Mouse (Mus musculus) heart, postnatal 10 days (tissue): ENCODE measurements around the gene Inpp5e. TPM values are rescaled to one million over a fixed set of nuclear protein-coding genes. Genes with fewer than 3 reads are reported as not detected.

Experiments used
- DNase-seq, 2 experiments: peaks; one replicate each; pipeline ENCODE4 v3.0.0; 2021
- intact Hi-C: fragments of 180-260 bp; cut with DNase I; formaldehyde crosslinking; loops from one replicate; pipeline ENCODE4 v1.15.1; 2025
- total RNA-seq, 2 experiments: library from RNA; stranded (reverse); gene quantifications; 2 replicates each; pipeline ENCODE4 v1.2.3; 2021

Gene Inpp5e
- total RNA-seq, 2 experiments from 2014 or later: 15.3 to 17.1 TPM

- DNase-seq: no peak
- intact Hi-C loops: no loop called here
Observed at GRCm38 (mm10) chr2:26367911-26368310, 41.1 kb downstream of the Inpp5e start.

GRCm38 (mm10) chr2:26364738-26365465, 44.1 kb downstream of the Inpp5e start:
- intact Hi-C loops: no loop called here
- DNase-seq: peak; percentile 86 to 88

- intact Hi-C loops: no loop called here
- no peak for DNase-seq
Observed at GRCm38 (mm10) chr2:26363481-26363880, 45.5 kb downstream of the Inpp5e start.

GRCm38 (mm10) chr2:26362991-26363390, 46.0 kb downstream of the Inpp5e start:
- DNase-seq: no peak
- intact Hi-C loops: no loop called here

- intact Hi-C loops: no loop called here
- DNase-seq: peak in 1 of 2 experiments; percentile 25
Observed at GRCm38 (mm10) chr2:26360772-26361171, 48.2 kb downstream of the Inpp5e start, which contains the start of gene Card9. Gene Card9 (minus strand): TSS chr2:26360918.

- DNase-seq: peak in 1 of 2 experiments; percentile 72
- intact Hi-C loops: no loop called here
Observed at GRCm38 (mm10) chr2:26359983-26360382, 49.0 kb downstream of the Inpp5e start.

- peak in 1 of 2 experiments; percentile 11 for DNase-seq
- intact Hi-C loops: no loop called here
Observed at GRCm38 (mm10) chr2:26358667-26359320, 50.2 kb downstream of the Inpp5e start.

GRCm38 (mm10) chr2:26357484-26357883, 51.5 kb downstream of the Inpp5e start:
- DNase-seq: peak in 1 of 2 experiments; percentile 14
- intact Hi-C loops: no loop called here

GRCm38 (mm10) chr2:26356678-26357077, 52.3 kb downstream of the Inpp5e start:
- intact Hi-C loops: no loop called here
- peak in 1 of 2 experiments; percentile 6 for DNase-seq

GRCm38 (mm10) chr2:26356231-26356630, 52.8 kb downstream of the Inpp5e start:
- intact Hi-C loops: no loop called here
- DNase-seq: no peak

- no peak for DNase-seq
- intact Hi-C loops: loop anchor here (5.0 kb wide), 1 partner anchor 37 kb away; the partner anchor contains the start of gene Gpsm1
Observed at GRCm38 (mm10) chr2:26354401-26354800, 54.6 kb downstream of the Inpp5e start.

GRCm38 (mm10) chr2:26353066-26353980, 55.7 kb downstream of the Inpp5e start:
- no peak for DNase-seq
- intact Hi-C loops: loop anchor here (2.0 to 5.0 kb wide), 3 partner anchors 36 to 55 kb away; partner anchors contain the start of genes Gpsm1 and Inpp5e

GRCm38 (mm10) chr2:26352291-26352910, 56.6 kb downstream of the Inpp5e start:
- no peak for DNase-seq
- intact Hi-C loops: loop anchor here (1.0 to 5.0 kb wide), 4 partner anchors 27 to 56 kb away; partner anchors contain the start of genes Gpsm1 and Inpp5e

- DNase-seq: peak; percentile 95 to 96
- intact Hi-C loops: loop anchor here (1.0 to 5.0 kb wide), 4 partner anchors 26 to 57 kb away; partner anchors contain the start of genes Gpsm1 and Inpp5e
Observed at GRCm38 (mm10) chr2:26351358-26352290, 57.4 kb downstream of the Inpp5e start, which contains the start of gene Dnlz. Gene Dnlz (minus strand): TSS chr2:26352110.

- no peak for DNase-seq
- intact Hi-C loops: no loop called here
Observed at GRCm38 (mm10) chr2:26348241-26348640, 60.8 kb downstream of the Inpp5e start.
